Mouse (Mus musculus): ENCODE data around the gene Mtch1. TPM values are rescaled to one million over a fixed set of nuclear protein-coding genes. Genes with fewer than 3 reads are reported as not detected.
"Not testable (repeated sequence)": the region's sequence is repeated elsewhere in the genome, so short reads cannot be mapped to it uniquely, and the experiment has no call there.

Mtch1 gene
- total RNA-seq, 2 experiments from 2014 or later: 345 to 350 TPM

DNA sequence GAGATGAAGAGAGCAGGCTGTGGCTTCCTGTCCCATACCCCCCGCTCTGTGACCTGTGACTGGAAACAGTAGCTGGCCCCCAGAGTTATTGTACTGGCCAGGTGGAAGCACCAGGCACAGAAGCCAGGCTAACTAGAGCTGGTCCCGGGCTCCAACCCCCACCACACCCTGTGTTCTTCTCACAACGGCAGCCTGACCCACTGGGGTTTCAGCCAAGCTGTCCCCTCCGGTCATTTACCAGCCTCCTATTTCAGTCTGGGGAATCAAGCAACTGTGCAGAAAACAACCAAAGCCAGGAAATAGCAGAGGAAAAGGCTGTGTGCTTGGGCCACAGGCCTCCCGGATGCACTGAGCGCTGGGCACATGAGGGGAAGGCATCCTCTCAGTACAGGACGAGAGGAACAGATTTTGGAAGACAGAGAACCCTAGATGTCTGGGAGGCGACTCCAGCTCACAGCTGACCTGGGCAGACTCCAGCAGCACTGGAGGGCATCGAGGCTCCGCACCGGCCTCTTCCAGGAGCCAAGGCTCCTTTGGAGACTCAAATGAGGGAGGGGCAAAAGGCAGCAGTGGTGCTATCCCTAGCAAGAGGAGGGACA lies 8.5 kb downstream of the Mtch1 start:
- peak in 1 of 2 experiments; percentile 60 for DNase-seq
- intact Hi-C loops (cut with DNase I): loop anchor here (2.0 kb wide), 1 partner anchor 38 kb away; no protein-coding TSS in a partner anchor

DNA sequence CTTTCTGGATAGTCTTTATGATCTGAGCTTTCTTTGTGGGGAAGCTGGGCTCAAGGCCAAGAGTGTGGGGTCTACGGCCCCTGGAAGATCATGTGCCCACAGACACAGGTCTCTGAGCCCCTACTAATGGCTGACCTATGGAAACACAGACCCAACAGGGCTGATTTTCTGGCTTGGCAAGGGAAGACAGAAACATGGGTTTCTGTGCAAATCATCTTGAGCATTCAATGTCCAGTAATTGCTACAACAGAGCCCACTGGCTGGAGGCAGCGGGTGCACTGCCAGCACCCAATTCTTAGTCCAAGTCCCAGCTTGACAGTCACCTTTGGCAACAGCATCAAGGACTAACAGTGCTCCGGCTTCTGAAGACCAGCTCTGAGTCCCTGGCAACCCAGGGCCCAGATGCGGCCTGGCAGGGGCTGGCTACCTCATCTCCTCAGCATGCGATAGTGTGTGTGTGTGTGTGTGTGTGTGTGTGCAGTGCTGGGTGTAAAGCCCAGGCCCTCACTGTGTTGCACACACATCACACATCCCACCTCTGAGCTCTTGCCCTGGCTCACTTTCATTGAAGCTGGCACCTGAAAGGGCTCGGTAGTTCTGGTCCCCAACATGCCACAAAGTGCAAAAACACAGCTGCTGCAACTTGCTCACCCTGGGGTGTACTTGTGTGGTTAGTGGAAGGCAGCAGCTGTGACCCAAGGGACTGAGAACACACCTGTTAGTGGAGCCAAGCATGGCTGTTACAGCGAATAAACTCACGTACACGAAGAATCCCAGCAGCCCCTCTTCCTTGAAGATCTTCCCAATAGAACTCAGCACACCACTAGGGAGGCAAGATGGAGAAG lies 9.5 kb downstream of the Mtch1 start:
- intact Hi-C loops (cut with DNase I): loop anchor here (2.0 kb wide), 1 partner anchor 37 kb away; no protein-coding TSS in a partner anchor
- DNase-seq: no peak

- no peak for DNase-seq
Measured at GRCm38 (mm10) chr17:29336266-29336990, 11.3 kb downstream of the Mtch1 start.

DNA sequence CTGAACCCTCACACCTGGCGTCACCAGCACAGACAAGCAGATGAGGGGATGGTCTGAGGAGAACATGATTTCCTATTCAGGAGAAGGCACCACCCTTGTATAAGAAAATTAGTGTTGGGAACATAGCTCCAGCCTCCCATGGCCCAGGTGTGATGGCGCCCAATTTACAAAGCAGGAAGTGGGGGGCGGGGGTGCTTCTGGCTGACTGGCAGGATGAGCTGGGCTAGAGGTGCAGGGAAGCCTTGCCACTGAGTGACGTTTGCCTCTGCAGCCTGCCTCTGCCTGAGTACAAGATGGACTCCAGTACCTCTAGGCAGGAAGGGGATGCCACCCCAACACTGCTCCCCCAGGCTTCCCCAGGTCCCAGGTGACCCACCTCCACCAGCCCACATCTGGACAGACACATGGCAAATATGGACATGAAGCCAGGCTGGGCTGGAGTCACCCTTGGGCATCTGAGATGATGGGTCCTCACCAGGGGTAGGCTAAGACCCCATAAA lies 15.5 kb downstream of the Mtch1 start:
- no peak for DNase-seq
- intact Hi-C loops (cut with DNase I): no loop called here

More at GRCm38 (mm10) chr17:29336266-29336990, 11.3 kb downstream of the Mtch1 start:
- intact Hi-C loops (cut with DNase I): no loop called here

GRCm38 (mm10) chr17:29330671-29331410 lies 16.9 kb downstream of the Mtch1 start:
- DNase-seq: peak; percentile 54 to 65
- intact Hi-C loops (cut with DNase I): no loop called here

DNA sequence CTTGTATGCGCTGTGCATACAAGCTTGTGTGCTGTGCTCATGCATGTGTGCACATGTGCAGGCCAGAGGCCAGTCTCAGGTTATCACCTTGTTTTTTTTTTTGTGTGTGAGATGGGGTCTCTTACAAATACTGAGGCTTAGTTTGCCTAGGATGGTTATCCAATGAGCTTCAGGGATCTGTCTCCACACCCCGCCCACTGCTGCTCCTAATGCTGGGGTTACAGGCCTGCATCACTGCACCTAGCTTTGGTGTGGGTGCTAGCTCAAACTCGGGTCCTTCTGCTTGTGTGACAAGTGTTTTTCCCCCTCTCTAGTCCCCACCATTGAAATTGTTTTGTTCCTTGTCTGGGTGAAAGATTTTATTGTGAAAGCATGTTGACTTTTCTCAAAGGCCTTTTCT lies 17.5 kb downstream of the Mtch1 start:
- no peak for DNase-seq
- intact Hi-C loops (cut with DNase I): no loop called here

- intact Hi-C loops (cut with DNase I): no loop called here
- no peak for DNase-seq
Measured at GRCm38 (mm10) chr17:29327691-29328090, 20.0 kb downstream of the Mtch1 start.

DNA sequence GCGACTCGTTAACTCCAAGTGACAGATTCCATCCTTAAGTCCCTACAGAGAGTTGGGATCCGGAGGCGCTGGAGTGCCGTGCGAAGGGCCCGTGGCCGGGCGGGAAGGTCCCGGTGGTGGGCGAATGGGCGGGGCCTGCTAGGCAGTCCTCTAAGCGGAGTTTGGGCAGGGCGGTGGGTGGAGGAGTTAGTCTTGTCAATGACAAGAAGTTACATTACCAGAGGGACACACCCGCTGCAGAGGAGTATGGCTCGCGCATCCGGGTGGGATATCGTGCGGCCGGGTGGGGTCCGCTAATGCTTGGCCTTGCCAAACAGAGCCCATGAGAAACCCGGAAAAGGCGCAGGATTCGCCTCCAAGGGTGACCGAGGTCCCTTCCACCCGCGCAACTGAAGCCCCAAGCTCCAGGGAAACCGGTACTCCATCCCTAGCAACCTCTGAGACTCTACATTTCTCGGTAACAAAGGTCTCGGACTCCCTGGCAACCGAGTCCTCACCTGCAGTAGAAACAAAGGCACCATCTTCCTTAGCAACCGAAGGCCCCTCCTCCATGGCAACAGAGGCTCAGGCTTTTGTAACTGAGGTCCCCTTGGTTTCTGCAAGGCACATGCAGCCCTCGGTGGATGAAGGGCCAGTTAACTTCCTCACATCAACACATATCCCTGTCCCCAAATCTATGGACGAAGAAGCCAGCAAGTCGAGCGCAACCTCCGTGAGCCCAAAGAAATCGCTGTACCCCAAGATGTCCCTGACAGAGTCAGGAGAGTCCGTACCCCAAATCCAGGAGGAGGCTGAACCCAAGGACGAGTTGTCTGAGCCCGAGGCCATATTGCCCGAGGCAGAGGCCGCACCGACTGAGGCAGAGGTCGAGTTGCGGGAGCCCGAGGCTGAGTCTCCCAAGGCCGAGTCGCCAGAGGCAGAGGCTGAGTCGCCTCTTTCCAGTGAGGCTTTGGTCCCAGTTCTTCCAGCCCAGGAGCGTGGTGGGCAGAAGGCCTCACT lies 20.9 kb downstream of the Mtch1 start:
- peak in 1 of 2 experiments; percentile 59 for DNase-seq
- intact Hi-C loops (cut with DNase I): no loop called here

DNA sequence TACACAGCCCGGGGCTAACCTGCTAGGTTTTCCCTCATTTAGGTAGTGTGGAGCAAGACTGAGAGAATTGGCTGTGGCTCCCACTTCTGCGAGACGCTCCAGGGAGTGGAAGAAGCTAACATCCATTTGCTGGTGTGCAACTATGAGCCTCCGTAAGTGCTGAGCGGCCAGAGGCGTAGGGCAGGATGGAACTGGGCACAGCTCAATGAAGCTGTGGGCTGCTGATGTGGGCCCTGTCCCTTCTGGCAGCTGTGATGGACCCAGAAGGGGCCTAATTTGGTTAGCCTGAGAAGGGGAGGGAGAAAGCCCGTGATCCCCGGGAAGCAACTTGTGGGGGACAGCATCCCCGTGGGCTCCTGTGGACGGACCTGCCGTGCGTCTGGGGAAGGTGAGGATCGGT lies 21.9 kb downstream of the Mtch1 start:
- intact Hi-C loops (cut with DNase I): no loop called here
- DNase-seq: no peak

- intact Hi-C loops (cut with DNase I): no loop called here
- no peak for DNase-seq
Measured at GRCm38 (mm10) chr17:29323625-29324024, 24.1 kb downstream of the Mtch1 start.

- intact Hi-C loops (cut with DNase I): no loop called here
- DNase-seq: no peak
Measured at GRCm38 (mm10) chr17:29322603-29322962, 25.2 kb downstream of the Mtch1 start.

- intact Hi-C loops (cut with DNase I): no loop called here
- no peak for DNase-seq
Measured at GRCm38 (mm10) chr17:29321765-29322602, 25.8 kb downstream of the Mtch1 start.

DNA sequence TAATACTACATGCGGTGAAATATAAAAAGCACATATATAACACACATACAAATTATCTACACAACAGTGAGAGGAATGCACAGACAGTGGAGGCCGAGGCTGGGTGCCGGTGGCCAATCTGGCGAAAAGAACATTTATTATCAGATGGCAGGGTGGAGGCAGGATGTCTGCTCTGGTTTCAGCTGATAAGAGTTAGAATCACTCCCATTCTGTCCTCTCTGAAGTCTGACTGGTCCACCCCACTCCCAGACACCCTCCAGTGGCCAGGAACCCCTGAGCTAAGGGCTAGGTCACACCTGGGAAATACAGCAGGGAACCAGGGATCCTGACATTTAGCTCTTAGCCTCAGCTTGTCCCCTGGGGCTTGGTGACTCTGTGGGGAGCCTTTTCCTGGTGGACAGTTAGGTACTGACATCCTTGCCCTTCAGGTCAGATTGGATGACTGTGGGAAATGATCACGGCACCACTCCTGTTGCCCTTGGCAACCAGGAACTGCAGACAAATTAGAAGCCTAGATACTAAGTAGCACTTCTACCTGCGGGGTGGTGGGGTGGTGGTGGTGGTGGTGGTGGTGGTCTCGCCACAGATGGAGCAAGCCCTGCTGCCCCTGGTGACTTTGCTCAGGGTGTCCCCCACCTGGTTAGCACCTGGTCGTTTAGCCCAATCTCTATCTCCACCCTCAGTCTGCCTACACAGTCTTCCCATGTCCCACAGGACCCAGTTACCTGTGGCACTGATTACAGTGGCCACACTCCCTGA lies 27.7 kb downstream of the Mtch1 start:
- DNase-seq: no peak
- intact Hi-C loops (cut with DNase I): no loop called here

DNA sequence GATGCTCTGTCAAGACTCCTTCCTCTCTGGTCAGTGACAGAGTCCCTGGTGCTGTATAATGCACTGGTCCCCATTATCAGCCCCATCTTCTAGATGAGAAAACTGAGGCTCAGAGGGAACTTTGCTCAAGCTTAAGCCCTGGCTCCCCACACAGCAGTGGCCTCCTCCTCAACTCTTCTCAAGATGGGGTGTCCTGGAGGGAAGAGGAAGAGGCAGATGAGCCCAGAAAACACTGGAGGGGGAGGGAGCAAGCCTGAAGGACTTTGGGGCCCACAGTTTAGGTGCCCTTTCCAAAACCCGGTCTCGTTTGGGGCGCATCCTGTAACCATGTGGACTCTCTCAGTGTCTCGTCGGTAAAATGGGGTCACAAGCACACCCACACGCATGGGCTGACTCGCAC lies 28.3 kb downstream of the Mtch1 start:
- intact Hi-C loops (cut with DNase I): no loop called here

DNA sequence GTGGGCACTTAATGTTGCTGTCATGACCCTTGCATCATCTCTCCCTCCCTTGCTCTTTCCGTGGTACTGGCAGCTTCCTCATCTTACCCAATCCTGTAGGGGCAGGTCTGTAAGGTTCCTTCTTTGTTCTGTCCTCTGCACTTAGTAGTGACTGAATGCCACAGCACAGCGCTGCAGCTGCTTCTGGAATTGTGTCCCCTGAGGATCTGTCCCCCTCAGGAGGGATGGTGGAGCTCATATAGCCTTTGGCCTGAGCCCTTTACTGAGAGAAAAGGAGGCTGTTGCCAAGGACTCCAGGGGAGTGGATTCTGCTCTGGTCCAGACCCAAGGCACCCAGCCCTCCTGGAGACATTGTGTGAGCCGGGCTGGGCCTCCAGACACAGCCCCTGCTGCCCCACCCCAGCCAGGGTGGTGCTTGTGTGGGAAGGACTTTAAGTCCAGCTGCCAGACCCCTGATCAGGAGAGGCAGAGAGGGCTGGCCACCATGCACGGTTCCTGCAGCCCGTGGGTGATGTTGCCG lies 28.9 kb downstream of the Mtch1 start:
- DNase-seq: peak in 1 of 2 experiments; percentile 51
- intact Hi-C loops (cut with DNase I): no loop called here

More for the DNA sequence above, 28.3 kb downstream of the Mtch1 start:
- no peak for DNase-seq

GRCm38 (mm10) chr17:29317380-29317779 lies 30.4 kb downstream of the Mtch1 start, which contains the start of gene Pi16:
Gene Pi16 (plus strand): TSS chr17:29317680.
- intact Hi-C loops (cut with DNase I); DNase-seq: not testable (repeated sequence)

DNA sequence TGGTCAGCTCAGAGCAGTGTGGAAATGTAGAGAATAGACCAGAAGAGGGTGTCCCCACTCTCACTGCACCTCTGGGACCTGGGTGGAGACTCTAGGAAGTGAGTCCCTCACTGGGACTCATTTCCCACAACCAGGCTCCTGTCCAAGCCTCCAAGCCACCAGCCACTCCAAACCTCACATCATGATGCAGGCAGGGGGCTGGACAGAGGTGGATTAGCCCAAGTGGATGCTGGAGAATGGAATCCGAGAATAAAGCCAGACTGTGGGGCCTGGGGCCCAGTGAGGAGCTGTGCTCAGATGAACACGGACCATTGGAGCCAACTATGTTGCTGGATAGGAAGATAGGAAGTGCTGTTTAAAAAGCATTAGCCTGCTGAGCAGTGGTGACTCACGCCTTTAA lies 30.8 kb downstream of the Mtch1 start:
- no peak for DNase-seq
- intact Hi-C loops (cut with DNase I): no loop called here

All from heart, postnatal 10 days (tissue).